ENCODE assay signal across 31 mouse cellular contexts in genomic region chr6:117084833-117085500, GRCm38 (mm10).
DNase-seq lines count a peak whose midpoint lies in the region; ATAC-seq and TF ChIP-seq lines count a peak whose summit lies in the region.
"Had no signal": no experiment of that assay in that cellular context is flagged by ENCODE, and none has a peak within 500 bp of the region (broad histone marks: within the 10 kb centered on the region; RNA-seq: fewer than 3 reads in every experiment).

No protein-coding gene starts in this region.

- H3K27ac ChIP-seq in forebrain, postnatal 0 days (ENCODE audit: low read depth, low read length) = no peak overlapping the region
- H3K27ac ChIP-seq in forebrain, embryonic 12.5 days = no peak overlapping the region
- H3K27ac ChIP-seq in hindbrain, embryonic 16.5 days (ENCODE audit: low read depth, low read length) = no peak overlapping the region
- no peak overlapping the region for H3K27ac ChIP-seq in hindbrain, embryonic 10.5 days
- peak overlapping the region; percentile 23 for H3K27ac ChIP-seq in intestine, embryonic 16.5 days (ENCODE audit: low read length)
- H3K27ac ChIP-seq: embryonic facial prominence, embryonic 13.5 days; forebrain, embryonic 15.5 days; heart, embryonic 10.5 days; heart, embryonic 15.5 days; left cerebral cortex, adult 2 months; limb, embryonic 12.5 days; liver, embryonic 15.5 days; stomach, embryonic 15.5 days had no signal

- H3K9me3 ChIP-seq in forebrain, postnatal 0 days (ENCODE audit: low read length) = no peaks in the 10 kb centered on the region
- H3K9me3 ChIP-seq in forebrain, embryonic 12.5 days = no peaks in the 10 kb centered on the region
- H3K9me3 ChIP-seq in hindbrain, embryonic 16.5 days (ENCODE audit: control insufficient read depth, low read length) = no peaks in the 10 kb centered on the region
- H3K9me3 ChIP-seq in hindbrain, embryonic 10.5 days = no peaks in the 10 kb centered on the region
- no peaks in the 10 kb centered on the region for H3K9me3 ChIP-seq in intestine, embryonic 16.5 days (ENCODE audit: control insufficient read depth, low read length)
- H3K9me3 ChIP-seq: embryonic facial prominence, embryonic 13.5 days; forebrain, embryonic 15.5 days; heart, embryonic 10.5 days; heart, embryonic 15.5 days; limb, embryonic 12.5 days; liver, embryonic 15.5 days; stomach, embryonic 15.5 days had no signal

- no peaks in the 10 kb centered on the region for H3K36me3 ChIP-seq in forebrain, postnatal 0 days (ENCODE audit: insufficient read depth)
- no peaks in the 10 kb centered on the region for H3K36me3 ChIP-seq in forebrain, embryonic 12.5 days (replicated peaks)
- no peaks in the 10 kb centered on the region for H3K36me3 ChIP-seq in hindbrain, embryonic 16.5 days (ENCODE audit: control insufficient read depth, insufficient read depth, low read length)
- H3K36me3 ChIP-seq in hindbrain, embryonic 10.5 days = no peaks in the 10 kb centered on the region
- H3K36me3 ChIP-seq in intestine, embryonic 16.5 days (ENCODE audit: control insufficient read depth, insufficient read depth, low read length) = no peaks in the 10 kb centered on the region
- H3K36me3 ChIP-seq: embryonic facial prominence, embryonic 13.5 days; forebrain, embryonic 15.5 days; heart, embryonic 10.5 days; heart, embryonic 15.5 days; limb, embryonic 12.5 days; liver, embryonic 15.5 days; stomach, embryonic 15.5 days had no signal

- TF ChIP-seq POLR2A in brain, embryonic 14.5 days (IDR thresholded peaks at IDR 0.05; ENCODE audit: borderline replicate concordance, extremely low read depth, insufficient read depth, insufficient read length, poor library complexity, severe bottlenecking) = no peak

- no peak overlapping the region for H3K4me2 ChIP-seq in forebrain, postnatal 0 days (ENCODE audit: low read depth)
- no peak overlapping the region for H3K4me2 ChIP-seq in forebrain, embryonic 12.5 days
- no peak overlapping the region; the same call in 1 of the 2 replicates for H3K4me2 ChIP-seq in hindbrain, embryonic 16.5 days (ENCODE audit: low read length)
- no peak overlapping the region for H3K4me2 ChIP-seq in intestine, embryonic 16.5 days (ENCODE audit: low read depth, low read length)
- H3K4me2 ChIP-seq: embryonic facial prominence, embryonic 13.5 days; forebrain, embryonic 15.5 days; heart, embryonic 15.5 days; limb, embryonic 12.5 days; liver, embryonic 15.5 days; lung, embryonic 14.5 days; midbrain, embryonic 11.5 days; stomach, embryonic 15.5 days had no signal

- peak; percentile 25 for DNase-seq in forebrain, postnatal 0 days
- no peak for DNase-seq in hindbrain, embryonic 10.5 days (ENCODE audit: low spot score)
- DNase-seq in brain, embryonic 14.5 days (ENCODE audit: low read depth) = peak; percentile 30
- DNase-seq in kidney, adult 11 months = no peak
- DNase-seq in thymus, postnatal 4 days = no peak
- DNase-seq: adrenal gland, postnatal 10 days; cerebellum, adult 11 months; cerebellum, adult 9-11 months; embryo, embryonic 11 days; gastrocnemius, postnatal 10 days; kidney, adult 9 months; kidney, postnatal 14 days; lung, embryonic 14.5 days; lung, postnatal 14 days; right cerebral cortex, postnatal 25 days; thymus, postnatal 14 days had no signal

- WGBS in forebrain, postnatal 0 days = 70% methylated on average over 13 of the region's 13 CpGs
- WGBS in forebrain, embryonic 12.5 days = 83% methylated on average over 13 of the region's 13 CpGs
- WGBS in hindbrain, embryonic 16.5 days = 55% methylated on average over 13 of the region's 13 CpGs
- 86% methylated on average over 13 of the region's 13 CpGs for WGBS in hindbrain, embryonic 10.5 days
- 52% methylated on average over 13 of the region's 13 CpGs for WGBS in intestine, embryonic 16.5 days

- H3K27me3 ChIP-seq in forebrain, postnatal 0 days (ENCODE audit: insufficient read depth, low read length) = no peaks in the 10 kb centered on the region
- H3K27me3 ChIP-seq in forebrain, embryonic 12.5 days = 0 out of 2 replicates have a peak, but pooled peaks cover 3% of the 10 kb centered on the region
- no peaks in the 10 kb centered on the region for H3K27me3 ChIP-seq in hindbrain, embryonic 16.5 days (replicated peaks; ENCODE audit: control insufficient read depth, insufficient read depth, low read length)
- no peaks in the 10 kb centered on the region for H3K27me3 ChIP-seq in hindbrain, embryonic 10.5 days (ENCODE audit: insufficient read depth, poor library complexity, severe bottlenecking)
- no peaks in the 10 kb centered on the region for H3K27me3 ChIP-seq in intestine, embryonic 16.5 days (replicated peaks; ENCODE audit: control insufficient read depth, insufficient read depth, low read length)
- H3K27me3 ChIP-seq: embryonic facial prominence, embryonic 13.5 days; forebrain, embryonic 15.5 days; limb, embryonic 12.5 days; liver, embryonic 15.5 days; Patski; stomach, embryonic 15.5 days had no signal

- no peak for ATAC-seq in forebrain, postnatal 0 days
- no peak for ATAC-seq in forebrain, embryonic 12.5 days (ENCODE audit: low FRiP score)
- peak; percentile 42; the same call in 1 of the 2 replicates for ATAC-seq in hindbrain, embryonic 16.5 days
- ATAC-seq in intestine, embryonic 16.5 days = peak; percentile 62
- ATAC-seq: forebrain, embryonic 15.5 days; midbrain, embryonic 16.5 days; Patski had no signal

- no peak for TF ChIP-seq CTCF in forebrain, postnatal 0 days (IDR thresholded peaks at IDR 0.05; ENCODE audit: low read depth)
- TF ChIP-seq CTCF in brain, embryonic 14.5 days (IDR thresholded peaks at IDR 0.05; ENCODE audit: borderline replicate concordance, extremely low read depth, insufficient read depth, insufficient read length) = no peak

- no peak overlapping the region for H3K4me3 ChIP-seq in forebrain, postnatal 0 days (ENCODE audit: low read depth, low read length)
- H3K4me3 ChIP-seq in forebrain, embryonic 12.5 days (replicated peaks) = no peak overlapping the region
- no peak overlapping the region for H3K4me3 ChIP-seq in hindbrain, embryonic 16.5 days (ENCODE audit: low read length)
- no peak overlapping the region for H3K4me3 ChIP-seq in hindbrain, embryonic 10.5 days
- H3K4me3 ChIP-seq in intestine, embryonic 16.5 days (ENCODE audit: low read length) = no peak overlapping the region
- H3K4me3 ChIP-seq: embryonic facial prominence, embryonic 13.5 days; forebrain, embryonic 15.5 days; heart, embryonic 10.5 days; heart, embryonic 15.5 days; left cerebral cortex, adult 2 months; limb, embryonic 12.5 days; liver, embryonic 15.5 days; myocyte; stomach, embryonic 15.5 days had no signal

- no peak overlapping the region for H3K9ac ChIP-seq in forebrain, postnatal 0 days
- H3K9ac ChIP-seq in forebrain, embryonic 12.5 days = no peak overlapping the region
- no peak overlapping the region for H3K9ac ChIP-seq in hindbrain, embryonic 16.5 days (ENCODE audit: low read depth, low read length)
- no peak overlapping the region for H3K9ac ChIP-seq in intestine, embryonic 16.5 days (ENCODE audit: low read depth, low read length)
- H3K9ac ChIP-seq: embryonic facial prominence, embryonic 13.5 days; forebrain, embryonic 15.5 days; heart, embryonic 15.5 days; limb, embryonic 12.5 days; liver, embryonic 15.5 days; lung, embryonic 14.5 days; stomach, embryonic 15.5 days had no signal

- no peaks in the 10 kb centered on the region for H3K4me1 ChIP-seq in forebrain, postnatal 0 days (ENCODE audit: insufficient read depth)
- no peaks in the 10 kb centered on the region for H3K4me1 ChIP-seq in forebrain, embryonic 12.5 days
- 0 out of 2 replicates have a peak, but pooled peaks cover 3% of the 10 kb centered on the region for H3K4me1 ChIP-seq in hindbrain, embryonic 16.5 days (ENCODE audit: control insufficient read depth, insufficient read depth, low read depth, low read length)
- 0 out of 2 replicates have a peak, but pooled peaks cover 2% of the 10 kb centered on the region for H3K4me1 ChIP-seq in hindbrain, embryonic 10.5 days (replicated peaks)
- H3K4me1 ChIP-seq in intestine, embryonic 16.5 days (ENCODE audit: control insufficient read depth, insufficient read depth, low read length) = peaks cover 4% of the 10 kb centered on the region; the same call in 1 of the 2 replicates
- H3K4me1 ChIP-seq: forebrain, embryonic 15.5 days; heart, embryonic 10.5 days; heart, embryonic 15.5 days; liver, embryonic 15.5 days; stomach, embryonic 15.5 days had no signal

Comparison
In these comparisons a context has a peak if more than half of its experiments do, and no peak if none do; other contexts are left out.
1. ATAC-seq: peak in hindbrain, embryonic 16.5 days (single experiment) and intestine, embryonic 16.5 days (single experiment); none in forebrain, postnatal 0 days (single experiment) and forebrain, embryonic 12.5 days (single experiment).
2. DNase-seq: peak in forebrain, postnatal 0 days (single experiment) and brain, embryonic 14.5 days (single experiment); none in hindbrain, embryonic 10.5 days (single experiment), kidney, adult 11 months (single experiment) and thymus, postnatal 4 days (single experiment).